Mouse (Mus musculus) midbrain, postnatal 0 days (tissue): ENCODE data around the gene Smim11. TPM values are rescaled to one million over a fixed set of nuclear protein-coding genes. Genes with fewer than 3 reads are reported as not detected.

Experiments used
- ATAC-seq: fragments of 200-750 bp; cut with Nextera tagmentation; 2 replicates; pipeline ENCODE4 v1.8.0; 2017; ENCODE audit warnings: moderate number of reproducible peaks, mild to moderate bottlenecking, moderate TSS enrichment, moderate library complexity; ENCODE audit not compliant: low FRiP score
- DNase-seq: peaks from one replicate; pipeline ENCODE4 v3.0.0-alpha.2; 2015; ENCODE audit warnings: low spot score
- H3K27ac ChIP-seq: fragments of 300-500 bp; sonication (generic); 2 replicates; pipeline ENCODE4 v1.5.1; 2014; ENCODE audit warnings: low read depth, mild to moderate bottlenecking, low read length, mixed read lengths
- H3K27me3 ChIP-seq: fragments of 300-500 bp; sonication (generic); 2 replicates; pipeline ENCODE4 v1.6.1; 2014; ENCODE audit warnings: low read length, control low read depth, mixed read lengths; ENCODE audit not compliant: insufficient read depth
- H3K36me3 ChIP-seq: fragments of 300-500 bp; sonication (generic); 2 replicates; pipeline ENCODE4 v1.6.1; 2014; ENCODE audit warnings: low read length, control low read depth, mixed read lengths; ENCODE audit not compliant: insufficient read depth
- H3K4me1 ChIP-seq: fragments of 300-500 bp; sonication (generic); 2 replicates; pipeline ENCODE4 v1.6.1; 2014; ENCODE audit warnings: mild to moderate bottlenecking, control low read depth, antibody characterized with exemption, low read length, mixed read lengths; ENCODE audit not compliant: insufficient read depth
- H3K4me2 ChIP-seq: fragments of 300-500 bp; sonication (generic); 2 replicates; pipeline ENCODE4 v1.6.1; 2014; ENCODE audit warnings: low read depth, mild to moderate bottlenecking, low read length, mixed read lengths; ENCODE audit not compliant: poor library complexity, severe bottlenecking
- H3K4me3 ChIP-seq: fragments of 300-500 bp; sonication (generic); 2 replicates; pipeline ENCODE4 v1.5.1; 2014; ENCODE audit warnings: low read depth, mild to moderate bottlenecking, low read length, moderate library complexity
- H3K9ac ChIP-seq: fragments of 300-500 bp; sonication (generic); replicated peaks from 2 replicates; pipeline ENCODE4 v1.6.1; 2014; ENCODE audit warnings: mild to moderate bottlenecking, low read length, moderate library complexity, mixed read lengths; ENCODE audit not compliant: poor library complexity, severe bottlenecking
- H3K9me3 ChIP-seq: fragments of 300-500 bp; sonication (generic); 2 replicates; pipeline ENCODE4 v1.6.1; 2016; ENCODE audit warnings: low read length, control low read depth
- CTCF ChIP-seq: IDR thresholded peaks from 2 replicates; pipeline ENCODE4 v1.5.1; 2016; ENCODE audit warnings: antibody characterized with exemption, mild to moderate bottlenecking
- WGBS: fragments of 180-500 bp; shearing (Covaris S2); extraction: QIAGEN DNeasy Blood & Tissue Kit; methylation state at CpG from one replicate; pipeline ENCODE4 v1.1.7; 2014; 5-methylcytosine and 5-hydroxymethylcytosine counted together
- polyA plus RNA-seq: library from polyadenylated mRNA; unstranded; fragments of >200 nt; fragmentation: Nextera tagmentation; extraction: Ambion mirVana; gene quantifications from 2 replicates; pipeline ENCODE4 v1.2.1, GENCODE M21; 2015
- total RNA-seq: library from RNA; depleted of rRNA; stranded (reverse); fragments of >200 nt; gene quantifications from 2 replicates; pipeline ENCODE4 v1.2.3, GENCODE M21; 2014

Gene Smim11
- total and polyA plus RNA-seq, 2 experiments from 2014 or later, result 30.2 to 41.6 TPM

GRCm38 (mm10) chr16:92309126-92309525 is 8.0 kb downstream of the Smim11 start:
- TF ChIP-seq CTCF, result no peak
- Histone ChIP-seq H3K9me3 (no peaks in the 10 kb centered on the region), H3K4me2 (no peak overlapping the region), H3K9ac (no peak overlapping the region), H3K36me3 (peaks cover 35% of the 10 kb centered on the region), H3K4me3 (no peak overlapping the region), H3K27ac (no peak overlapping the region), H3K27me3 (no peaks in the 10 kb centered on the region), H3K4me1 (no peaks in the 10 kb centered on the region)
- WGBS, result 30% methylated on average over 4 of the region's 4 CpGs
- no peak for ATAC-seq
- DNase-seq, result peak; percentile 38

GRCm38 (mm10) chr16:92313953-92314741 is 13.1 kb downstream of the Smim11 start:
- peak; percentile 56 for ATAC-seq
- Histone ChIP-seq H3K36me3 (peaks cover 13% of the 10 kb centered on the region), H3K4me3 (no peak overlapping the region), H3K4me2 (no peak overlapping the region), H3K27me3 (no peaks in the 10 kb centered on the region), H3K27ac (no peak overlapping the region), H3K4me1 (no peaks in the 10 kb centered on the region), H3K9ac (no peak overlapping the region), H3K9me3 (no peaks in the 10 kb centered on the region)
- DNase-seq, result peak; percentile 82
- peak; percentile 98 for TF ChIP-seq CTCF
- WGBS, result 49% methylated on average over 13 of the region's 13 CpGs

GRCm38 (mm10) chr16:92316049-92316738 is 15.1 kb downstream of the Smim11 start:
- Histone ChIP-seq H3K27me3 (no peaks in the 10 kb centered on the region), H3K9me3 (no peaks in the 10 kb centered on the region), H3K4me1 (no peaks in the 10 kb centered on the region), H3K4me2 (no peak overlapping the region), H3K27ac (no peak overlapping the region), H3K4me3 (no peak overlapping the region), H3K36me3 (peaks cover 6% of the 10 kb centered on the region), H3K9ac (no peak overlapping the region)
- no peak for TF ChIP-seq CTCF
- no peak for DNase-seq
- no peak for ATAC-seq
- WGBS, result 77% methylated on average over 7 of the region's 7 CpGs

GRCm38 (mm10) chr16:92319353-92320109 is 18.4 kb downstream of the Smim11 start:
- no peaks in the 10 kb centered on the region for H3K27me3 ChIP-seq
- H3K4me3 ChIP-seq, result no peak overlapping the region
- no peak overlapping the region for H3K9ac ChIP-seq
- H3K36me3 ChIP-seq, result no peaks in the 10 kb centered on the region
- H3K4me2 ChIP-seq, result no peak overlapping the region
- H3K4me1 ChIP-seq, result no peaks in the 10 kb centered on the region
- peak; percentile 38; the same call in 1 of the 2 replicates for TF ChIP-seq CTCF
- 64% methylated on average over 20 of the region's 20 CpGs for WGBS
- ATAC-seq (no peak), DNase-seq (no peak)
- no peaks in the 10 kb centered on the region for H3K9me3 ChIP-seq
- H3K27ac ChIP-seq, result no peak overlapping the region

GRCm38 (mm10) chr16:92320361-92320760 is 19.3 kb downstream of the Smim11 start:
- Histone ChIP-seq H3K4me3 (no peak overlapping the region), H3K27me3 (no peaks in the 10 kb centered on the region), H3K9me3 (no peaks in the 10 kb centered on the region), H3K36me3 (no peaks in the 10 kb centered on the region), H3K9ac (no peak overlapping the region), H3K4me2 (no peak overlapping the region), H3K4me1 (no peaks in the 10 kb centered on the region), H3K27ac (no peak overlapping the region)
- DNase-seq, result no peak
- ATAC-seq, result no peak
- WGBS, result 82% methylated on average over 3 of the region's 3 CpGs
- TF ChIP-seq CTCF, result no peak
